Mouse (Mus musculus): ENCODE data around the gene Zfp839. TPM values are rescaled to one million over a fixed set of nuclear protein-coding genes. Genes with fewer than 3 reads are reported as not detected.

Gene Zfp839
- polyA plus RNA-seq, 1 experiment from 2014 or later, result 4.0 TPM

- Histone ChIP-seq H3K4me3 (no peak overlapping the region), H3K9ac (no peak overlapping the region), H3K4me2 (no peak overlapping the region), H3K36me3 (peaks cover 76% of the 10 kb centered on the region), H3K27me3 (no peaks in the 10 kb centered on the region), H3K4me1 (replicated peaks) (peaks cover 3% of the 10 kb centered on the region; the same call in 1 of the 2 replicates), H3K27ac (no peak overlapping the region), H3K9me3 (no peaks in the 10 kb centered on the region)
- WGBS, result 93% methylated on average over 6 of the region's 6 CpGs
- no peak for ATAC-seq (ENCODE audit: low FRiP score)
Measured at GRCm38 (mm10) chr12:110864008-110864407, 14.0 kb downstream of the Zfp839 start.

GRCm38 (mm10) chr12:110865571-110865970 lies 15.5 kb downstream of the Zfp839 start:
- Histone ChIP-seq H3K36me3 (peaks cover 83% of the 10 kb centered on the region), H3K4me2 (no peak overlapping the region), H3K4me1 (replicated peaks) (peaks cover 3% of the 10 kb centered on the region; the same call in 1 of the 2 replicates), H3K9me3 (no peaks in the 10 kb centered on the region), H3K4me3 (no peak overlapping the region), H3K9ac (no peak overlapping the region), H3K27me3 (no peaks in the 10 kb centered on the region), H3K27ac (no peak overlapping the region)
- no peak for ATAC-seq (ENCODE audit: low FRiP score)
- 37% methylated on average over 5 of the region's 6 CpGs for WGBS

- WGBS, result 80% methylated on average over 10 of the region's 10 CpGs
- Histone ChIP-seq H3K9ac (no peak overlapping the region), H3K27ac (no peak overlapping the region), H3K4me1 (replicated peaks) (peaks cover 5% of the 10 kb centered on the region; the same call in 1 of the 2 replicates), H3K4me2 (no peak overlapping the region), H3K36me3 (peaks cover 84% of the 10 kb centered on the region), H3K4me3 (no peak overlapping the region), H3K9me3 (no peaks in the 10 kb centered on the region), H3K27me3 (no peaks in the 10 kb centered on the region)
- ATAC-seq (ENCODE audit: low FRiP score), result no peak
Measured at GRCm38 (mm10) chr12:110865989-110866388, 15.9 kb downstream of the Zfp839 start.

GRCm38 (mm10) chr12:110870107-110870506 lies 20.1 kb downstream of the Zfp839 start:
- Histone ChIP-seq H3K27ac (no peak overlapping the region), H3K4me2 (no peak overlapping the region), H3K9ac (no peak overlapping the region), H3K36me3 (peaks cover 91% of the 10 kb centered on the region), H3K9me3 (no peaks in the 10 kb centered on the region), H3K4me3 (no peak overlapping the region), H3K4me1 (replicated peaks) (0 out of 2 replicates have a peak, but pooled peaks cover 2% of the 10 kb centered on the region), H3K27me3 (no peaks in the 10 kb centered on the region)
- 89% methylated on average over 4 of the region's 4 CpGs for WGBS
- ATAC-seq (ENCODE audit: low FRiP score), result no peak

- no peak overlapping the region for H3K9ac ChIP-seq
- no peak overlapping the region for H3K4me2 ChIP-seq
- no peaks in the 10 kb centered on the region for H3K9me3 ChIP-seq
- WGBS, result 96% methylated on average over 5 of the region's 5 CpGs
- 0 out of 2 replicates have a peak, but pooled peaks cover 2% of the 10 kb centered on the region for H3K4me1 ChIP-seq (replicated peaks)
- ATAC-seq (ENCODE audit: low FRiP score), result no peak
- no peaks in the 10 kb centered on the region for H3K27me3 ChIP-seq
- no peak overlapping the region for H3K4me3 ChIP-seq
- H3K27ac ChIP-seq, result no peak overlapping the region
- H3K36me3 ChIP-seq, result peaks cover 95% of the 10 kb centered on the region
Measured at GRCm38 (mm10) chr12:110871247-110871646, 21.2 kb downstream of the Zfp839 start.

- Histone ChIP-seq H3K9me3 (no peaks in the 10 kb centered on the region), H3K4me2 (no peak overlapping the region), H3K4me1 (replicated peaks) (0 out of 2 replicates have a peak, but pooled peaks cover 2% of the 10 kb centered on the region), H3K36me3 (peaks cover 90% of the 10 kb centered on the region), H3K27ac (no peak overlapping the region), H3K27me3 (no peaks in the 10 kb centered on the region), H3K4me3 (no peak overlapping the region), H3K9ac (no peak overlapping the region)
- no peak for ATAC-seq (ENCODE audit: low FRiP score)
- 97% methylated on average over 2 of the region's 2 CpGs for WGBS
Measured at GRCm38 (mm10) chr12:110875351-110875750, 25.3 kb downstream of the Zfp839 start.

- 91% methylated on average over 7 of the region's 7 CpGs for WGBS
- H3K4me1 ChIP-seq (replicated peaks), result no peaks in the 10 kb centered on the region
- H3K36me3 ChIP-seq, result peaks cover 58% of the 10 kb centered on the region
- H3K9ac ChIP-seq, result no peak overlapping the region
- no peak overlapping the region for H3K4me2 ChIP-seq
- ATAC-seq (ENCODE audit: low FRiP score), result no peak
- no peaks in the 10 kb centered on the region for H3K9me3 ChIP-seq
- no peak overlapping the region for H3K27ac ChIP-seq
- no peak overlapping the region for H3K4me3 ChIP-seq
- H3K27me3 ChIP-seq, result no peaks in the 10 kb centered on the region
Measured at GRCm38 (mm10) chr12:110882291-110882690, 32.2 kb downstream of the Zfp839 start.

- ATAC-seq (ENCODE audit: low FRiP score), result no peak
- Histone ChIP-seq H3K36me3 (peaks cover 34% of the 10 kb centered on the region), H3K4me2 (no peak overlapping the region), H3K9me3 (no peaks in the 10 kb centered on the region), H3K4me3 (no peak overlapping the region), H3K4me1 (replicated peaks) (peaks cover 20% of the 10 kb centered on the region), H3K27ac (no peak overlapping the region), H3K27me3 (no peaks in the 10 kb centered on the region), H3K9ac (no peak overlapping the region)
- 94% methylated on average over 2 of the region's 2 CpGs for WGBS
Measured at GRCm38 (mm10) chr12:110885251-110885650, 35.2 kb downstream of the Zfp839 start.

GRCm38 (mm10) chr12:110888106-110888505 lies 38.1 kb downstream of the Zfp839 start:
- H3K9me3 ChIP-seq, result no peaks in the 10 kb centered on the region
- WGBS, result 50% methylated on average over 12 of the region's 12 CpGs
- no peak overlapping the region for H3K27ac ChIP-seq

GRCm38 (mm10) chr12:110888606-110889005 lies 38.6 kb downstream of the Zfp839 start:
- peak; percentile 78 for ATAC-seq (ENCODE audit: low FRiP score)
- H3K27me3 ChIP-seq, result no peaks in the 10 kb centered on the region
- H3K9me3 ChIP-seq, result no peaks in the 10 kb centered on the region
- H3K4me2 ChIP-seq, result peak overlapping the region; percentile 96
- H3K4me1 ChIP-seq (replicated peaks), result peaks cover 25% of the 10 kb centered on the region
- H3K36me3 ChIP-seq, result peaks cover 4% of the 10 kb centered on the region
- 0% methylated on average over 25 of the region's 25 CpGs for WGBS
- H3K27ac ChIP-seq, result no peak overlapping the region
- peak overlapping the region; percentile 79 for H3K4me3 ChIP-seq
- peak overlapping the region; percentile 79 for H3K9ac ChIP-seq

More at GRCm38 (mm10) chr12:110888106-110888505, 38.1 kb downstream of the Zfp839 start:
- Histone ChIP-seq H3K4me3 (peak overlapping the region; percentile 79), H3K9ac (peak overlapping the region; percentile 79), H3K4me1 (replicated peaks) (peaks cover 25% of the 10 kb centered on the region), H3K36me3 (peaks cover 9% of the 10 kb centered on the region), H3K4me2 (peak overlapping the region; percentile 96), H3K27me3 (no peaks in the 10 kb centered on the region)
- no peak for ATAC-seq (ENCODE audit: low FRiP score)

- under 1% methylated on average over 68 of the region's 74 CpGs for WGBS
- peak within 1 kb of the TSS; percentile 93 for H3K27ac ChIP-seq
- H3K4me1 ChIP-seq (replicated peaks), result peaks cover 25% of the 10 kb centered on the region
- H3K4me3 ChIP-seq, result peak within 1 kb of the TSS; percentile 79
- peak; percentile 99 for ATAC-seq (ENCODE audit: low FRiP score)
- H3K9ac ChIP-seq, result peak within 1 kb of the TSS; percentile 87
- H3K4me2 ChIP-seq, result peak within 1 kb of the TSS; percentile 96
- H3K36me3 ChIP-seq, result no peaks in the 10 kb centered on the region
- no peaks in the 10 kb centered on the region for H3K9me3 ChIP-seq
- no peaks in the 10 kb centered on the region for H3K27me3 ChIP-seq
Measured at GRCm38 (mm10) chr12:110889036-110890020, 39.3 kb downstream of the Zfp839 start, which contains the start of the genes Cinp and Tecpr2. Gene Cinp, minus strand, starts transcription at chr12:110889145. Gene Tecpr2, plus strand, starts transcription at chr12:110889264.

GRCm38 (mm10) chr12:110891887-110892286 lies 41.8 kb downstream of the Zfp839 start:
- peaks cover 25% of the 10 kb centered on the region for H3K4me1 ChIP-seq (replicated peaks)
- peaks cover 4% of the 10 kb centered on the region; the same call in 1 of the 2 replicates for H3K36me3 ChIP-seq
- H3K27me3 ChIP-seq, result no peaks in the 10 kb centered on the region
- no peak overlapping the region for H3K4me3 ChIP-seq
- 98% methylated on average over 1 of the region's 1 CpGs for WGBS
- no peak overlapping the region for H3K9ac ChIP-seq
- H3K4me2 ChIP-seq, result no peak overlapping the region
- no peak overlapping the region for H3K27ac ChIP-seq
- H3K9me3 ChIP-seq, result no peaks in the 10 kb centered on the region
- no peak for ATAC-seq (ENCODE audit: low FRiP score)

Measured in hindbrain, embryonic 13.5 days (tissue).